Mouse (Mus musculus) MEL (cell line): ENCODE measurements around the gene Ccdc71. TPM values are rescaled to one million over a fixed set of nuclear protein-coding genes. Genes with fewer than 3 reads are reported as not detected.

Experiments used
- DNase-seq: peaks from one replicate; pipeline ENCODE4 v3.0.0; 2011; ENCODE audit warnings: low read depth, low spot score
- H3K27ac ChIP-seq: 2 replicates; pipeline ENCODE4 v1.5.1; 2012; ENCODE audit warnings: low read depth, mild to moderate bottlenecking, control low read depth, low read length, moderate library complexity; ENCODE audit not compliant: control insufficient read depth
- H3K27me3 ChIP-seq, 2 experiments: fragments of 150-350 bp in 1 of 2; sonication (generic) in 1 of 2; 2 replicates each; pipeline ENCODE4 v1.6.1; 2012; ENCODE audit warnings: low read length in 2 of 2, mild to moderate bottlenecking in 2 of 2, improper control_type of control experiment in 1 of 2, moderate library complexity in 1 of 2; ENCODE audit not compliant: insufficient read depth in 2 of 2, control insufficient read depth in 1 of 2
- H3K36me3 ChIP-seq, 2 experiments: 2 replicates each; pipeline ENCODE4 v1.6.1; 2012 to 2014; ENCODE audit warnings: low read length in 2 of 2, improper control_type of control experiment in 1 of 2, inconsistent platforms in 1 of 2, mild to moderate bottlenecking in 1 of 2; ENCODE audit not compliant: insufficient read depth in 2 of 2, control insufficient read depth in 1 of 2
- H3K4me1 ChIP-seq, 2 experiments: fragments of 150-350 bp in 1 of 2; sonication (generic) in 1 of 2; 2 replicates each; pipeline ENCODE4 v1.6.1; 2012; ENCODE audit warnings: low read length in 2 of 2, improper control_type of control experiment in 1 of 2, mild to moderate bottlenecking in 1 of 2; ENCODE audit not compliant: insufficient read depth in 2 of 2, control insufficient read depth in 1 of 2
- H3K4me3 ChIP-seq, 2 experiments: fragments of 150-350 bp in 1 of 2; sonication (generic) in 1 of 2; 2 replicates each; pipeline ENCODE4 v1.5.1; 2012; ENCODE audit warnings: low read depth in 2 of 2, low read length in 2 of 2, mild to moderate bottlenecking in 2 of 2, moderate library complexity in 2 of 2, control low read depth in 1 of 2, improper control_type of control experiment in 1 of 2; ENCODE audit not compliant: control insufficient read depth in 1 of 2, insufficient read depth in 1 of 2
- H3K79me2 ChIP-seq: 2 replicates; pipeline ENCODE4 v1.6.1; 2012; ENCODE audit warnings: mild to moderate bottlenecking, low read length, moderate library complexity; ENCODE audit not compliant: control insufficient read depth, poor library complexity, insufficient read depth
- H3K9ac ChIP-seq: 2 replicates; pipeline ENCODE4 v1.6.1; 2012; ENCODE audit warnings: low read depth, mild to moderate bottlenecking, control low read depth, low read length, moderate library complexity; ENCODE audit not compliant: control insufficient read depth, poor library complexity, severe bottlenecking
- H3K9me3 ChIP-seq: fragments of 150-350 bp; sonication (generic); replicated peaks from 2 replicates; pipeline ENCODE4 v1.6.1; 2012; ENCODE audit warnings: mild to moderate bottlenecking, low read length, improper control_type of control experiment, moderate library complexity; ENCODE audit not compliant: insufficient read depth
- BHLHE40 ChIP-seq: IDR thresholded peaks from 2 replicates; pipeline ENCODE4 v1.6.1; 2012; ENCODE audit warnings: low read depth, mild to moderate bottlenecking, inconsistent platforms, low read length, improper control_type of control experiment, borderline replicate concordance
- CHD2 ChIP-seq: IDR thresholded peaks from 2 replicates; pipeline ENCODE4 v1.6.1; 2011; ENCODE audit warnings: low read length, improper control_type of control experiment
- E2F4 ChIP-seq: IDR thresholded peaks from 2 replicates; pipeline ENCODE4 v1.6.1; 2011; ENCODE audit warnings: low read depth, low read length, improper control_type of control experiment, borderline replicate concordance
- GABPA ChIP-seq: IDR thresholded peaks from 2 replicates; pipeline ENCODE4 v1.6.1; 2012; ENCODE audit warnings: low read depth, mild to moderate bottlenecking, inconsistent platforms, low read length, improper control_type of control experiment, moderate library complexity
- HCFC1 ChIP-seq: IDR thresholded peaks from 2 replicates; pipeline ENCODE4 v1.6.1; 2012; ENCODE audit warnings: low read depth, mild to moderate bottlenecking, inconsistent platforms, low read length, improper control_type of control experiment, moderate library complexity
- JUND ChIP-seq: IDR thresholded peaks from 2 replicates; pipeline ENCODE4 v1.6.1; 2011; ENCODE audit warnings: low read depth, mild to moderate bottlenecking, improper control_type of control experiment, low read length
- KAT2A ChIP-seq: conservative IDR thresholded peaks from 2 replicates; pipeline ENCODE4 v1.6.1; 2012; ENCODE audit warnings: low read depth, low read length, improper control_type of control experiment, inconsistent platforms
- MAFK ChIP-seq: IDR thresholded peaks from 2 replicates; pipeline ENCODE4 v1.6.1; 2011; ENCODE audit warnings: low read depth, mild to moderate bottlenecking, low read length, improper control_type of control experiment, borderline replicate concordance
- MAZ ChIP-seq: IDR thresholded peaks from 2 replicates; pipeline ENCODE4 v1.6.1; 2012; ENCODE audit warnings: low read depth, mild to moderate bottlenecking, inconsistent platforms, low read length, improper control_type of control experiment
- MEF2A ChIP-seq: IDR thresholded peaks from 2 replicates; pipeline ENCODE4 v1.6.1; 2014; ENCODE audit warnings: low read depth, mild to moderate bottlenecking, inconsistent platforms, low read length, improper control_type of control experiment; ENCODE audit not compliant: poor library complexity, insufficient replicate concordance, severe bottlenecking; ENCODE audit errors: extremely low read depth
- MXI1 ChIP-seq: IDR thresholded peaks from 2 replicates; pipeline ENCODE4 v1.6.1; 2011; ENCODE audit warnings: mild to moderate bottlenecking, low read depth, low read length, improper control_type of control experiment
- NELFE ChIP-seq: IDR thresholded peaks from 2 replicates; pipeline ENCODE4 v1.6.1; 2011; ENCODE audit warnings: low read depth, low read length, improper control_type of control experiment
- POLR2AphosphoS5 ChIP-seq: IDR thresholded peaks from 2 replicates; pipeline ENCODE4 v1.6.1; 2012; ENCODE audit warnings: low read depth, borderline replicate concordance, mild to moderate bottlenecking, inconsistent platforms, low read length, moderate library complexity, mixed read lengths
- RAD21 ChIP-seq: IDR thresholded peaks from 2 replicates; pipeline ENCODE4 v1.6.1; 2011; ENCODE audit warnings: mild to moderate bottlenecking, low read depth, low read length, improper control_type of control experiment
- SIN3A ChIP-seq: IDR thresholded peaks from 2 replicates; pipeline ENCODE4 v1.6.1; 2012; ENCODE audit warnings: low read length, improper control_type of control experiment, inconsistent platforms
- SMC3 ChIP-seq: IDR thresholded peaks from 2 replicates; pipeline ENCODE4 v1.6.1; 2011; ENCODE audit warnings: low read depth, low read length, improper control_type of control experiment
- TCF12 ChIP-seq: IDR thresholded peaks from 2 replicates; pipeline ENCODE4 v1.6.1; 2014; ENCODE audit warnings: low read depth, mild to moderate bottlenecking, inconsistent platforms, low read length, improper control_type of control experiment, moderate library complexity
- UBTF ChIP-seq: IDR thresholded peaks from 2 replicates; pipeline ENCODE4 v1.6.1; 2012; ENCODE audit warnings: low read depth, mild to moderate bottlenecking, inconsistent platforms, low read length, improper control_type of control experiment, moderate library complexity, borderline replicate concordance; ENCODE audit not compliant: insufficient read depth
- USF2 ChIP-seq, 2 experiments: IDR thresholded peaks; 2 replicates each; pipeline ENCODE4 v1.6.1; 2011 to 2012; ENCODE audit warnings: improper control_type of control experiment in 2 of 2, low read length in 2 of 2, borderline replicate concordance in 1 of 2, inconsistent platforms in 1 of 2, low read depth in 1 of 2, mild to moderate bottlenecking in 1 of 2; ENCODE audit not compliant: insufficient read depth in 1 of 2
- ZC3H11A ChIP-seq: IDR thresholded peaks from 2 replicates; pipeline ENCODE4 v1.6.1; 2012; ENCODE audit warnings: low read depth, mild to moderate bottlenecking, inconsistent platforms, low read length, improper control_type of control experiment
- ZKSCAN1 ChIP-seq: IDR thresholded peaks from 2 replicates; pipeline ENCODE4 v1.6.1; 2012; ENCODE audit warnings: low read depth, mild to moderate bottlenecking, inconsistent platforms, low read length, improper control_type of control experiment, moderate library complexity
- ZNF384 ChIP-seq: IDR thresholded peaks from 2 replicates; pipeline ENCODE4 v1.6.1; 2012; ENCODE audit warnings: low read depth, mild to moderate bottlenecking, inconsistent platforms, low read length, improper control_type of control experiment
- polyA plus RNA-seq, 2 experiments: library from polyadenylated mRNA; stranded (reverse) in 1 of 2; unstranded in 1 of 2; fragments of >175 nt in 1 of 2; fragments of >200 nt in 1 of 2; gene quantifications; 2 replicates each; pipeline versions ENCODE4 v1.2.1 to v1.2.4; 2012; ENCODE audit warnings: low replicate concordance in 2 of 2, low read depth in 1 of 2; ENCODE audit not compliant: insufficient read length in 2 of 2, insufficient read depth in 1 of 2, missing spikeins in 1 of 2
- total RNA-seq: library from RNA; depleted of rRNA; stranded (reverse); fragments of 300-350 nt; gene quantifications from 2 replicates; pipeline ENCODE4 v1.2.3, GENCODE M21; 2012

Gene Ccdc71
- total and polyA plus RNA-seq, 3 experiments, result 23.1 to 39.9 TPM; not detected in 1

- no peaks in the 10 kb centered on the region for H3K9me3 ChIP-seq
- H3K27me3 ChIP-seq, result no peaks in the 10 kb centered on the region
- H3K9ac ChIP-seq, result no peak overlapping the region
- H3K4me3 ChIP-seq, result no peak overlapping the region
- H3K4me1 ChIP-seq, result no peaks in the 10 kb centered on the region
- H3K36me3 ChIP-seq, result no peaks in the 10 kb centered on the region
- no peaks in the 10 kb centered on the region for H3K79me2 ChIP-seq
- TF ChIP-seq MXI1 (no peak), HCFC1 (no peak), ZKSCAN1 (no peak), CHD2 (no peak), MAFK (no peak), RAD21 (no peak), MAZ (no peak), BHLHE40 (no peak), POLR2AphosphoS5 (no peak), E2F4 (no peak), ZNF384 (no peak), KAT2A (no peak), SMC3 (no peak), MEF2A (no peak), GABPA (no peak), TCF12 (no peak), USF2 (IDR thresholded peaks at IDR 0.05; ENCODE audit: borderline replicate concordance in 1 of 2, insufficient read depth in 1 of 2, low read depth in 1 of 2, low read length in 2 of 2) (no peak), JUND (no peak), ZC3H11A (no peak), SIN3A (no peak)
- TF ChIP-seq, all 39 proteins: peak for 0
- DNase-seq, result no peak
- H3K27ac ChIP-seq, result no peak overlapping the region
Measured at GRCm38 (mm10) chr9:108469845-108470244, 9.5 kb downstream of the Ccdc71 start.

DNA sequence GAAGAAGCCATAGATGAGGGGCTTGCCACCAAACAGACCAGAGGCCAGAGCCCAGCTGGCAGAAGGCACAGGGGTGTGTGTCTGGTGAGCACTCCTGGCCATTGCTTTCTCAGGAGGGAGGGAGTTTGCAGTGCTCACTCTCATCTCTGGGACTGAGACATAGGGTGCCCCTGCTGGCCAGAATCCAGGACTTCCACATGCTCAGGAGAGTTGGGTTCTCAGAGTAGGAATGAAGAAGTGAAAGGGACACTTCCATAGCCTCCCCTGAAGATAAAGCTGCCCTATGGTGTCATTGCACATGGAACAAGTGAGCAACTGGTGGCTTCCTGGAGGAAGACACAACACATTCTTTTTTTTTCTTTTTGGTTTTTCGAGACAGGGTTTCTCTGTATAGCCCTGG, 14.2 kb downstream of the Ccdc71 start:
- Histone ChIP-seq H3K79me2 (no peaks in the 10 kb centered on the region), H3K4me3 (no peak overlapping the region), H3K9me3 (no peaks in the 10 kb centered on the region), H3K36me3 (no peaks in the 10 kb centered on the region; a peak in 1 of 4 replicates), H3K27ac (no peak overlapping the region), H3K27me3 (no peaks in the 10 kb centered on the region), H3K4me1 (peaks cover 0 to 2% of the 10 kb centered on the region in 2 experiments; a peak in 1 of 4 replicates), H3K9ac (no peak overlapping the region)
- peak; percentile 30 for DNase-seq
- TF ChIP-seq UBTF, result no peak
- no peak for TF ChIP-seq BHLHE40
- TF ChIP-seq POLR2AphosphoS5, result no peak
- no peak for TF ChIP-seq NELFE
